Comparison of ENCODE assay signal across 8 mouse cellular contexts in the genomic region with DNA sequence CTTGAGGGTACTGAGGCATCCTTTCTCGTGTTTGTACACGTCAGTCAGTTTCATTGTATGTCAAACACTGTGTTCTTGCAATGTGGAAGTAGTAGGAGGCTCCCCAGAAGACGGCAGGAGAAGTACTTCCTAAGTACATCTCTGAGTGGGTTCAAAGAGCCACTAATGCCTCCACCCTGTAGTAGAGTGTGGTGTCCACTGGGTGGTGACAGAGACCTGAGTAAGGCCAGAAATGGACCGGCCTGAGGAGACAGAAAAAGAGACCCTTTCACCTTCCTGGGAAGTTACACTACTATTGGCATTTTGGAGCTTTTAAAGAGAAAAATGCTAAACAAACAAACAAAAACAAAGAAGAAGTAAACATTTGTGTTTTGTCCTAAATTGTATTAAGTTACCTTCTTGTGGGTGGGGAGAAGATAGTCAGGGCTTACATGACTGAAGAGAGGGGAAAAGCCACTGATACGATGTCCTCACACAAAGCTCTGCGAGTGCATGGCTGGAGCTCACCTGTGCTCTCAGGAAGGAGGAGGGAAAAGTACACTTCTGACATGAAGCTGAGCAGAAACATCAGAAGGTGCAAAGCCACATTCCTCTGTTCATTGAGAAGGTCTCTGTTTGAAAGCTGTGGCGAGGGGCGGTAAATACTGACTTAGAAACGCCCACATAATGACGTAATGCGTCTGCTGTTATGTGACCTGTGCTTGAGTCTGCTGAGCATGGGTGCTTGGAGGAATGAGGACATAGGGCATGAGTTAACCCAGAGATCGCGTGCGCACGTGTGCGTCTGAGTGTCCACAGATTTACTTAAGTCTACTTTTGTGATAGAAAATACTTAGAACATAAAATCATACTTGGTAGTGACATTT.
DNase-seq lines count a peak whose midpoint lies in the region; ATAC-seq and TF ChIP-seq lines count a peak whose summit lies in the region.

No protein-coding gene starts in this region.

- H3K27ac ChIP-seq in heart, postnatal 0 days (ENCODE audit: low read depth): no peak overlapping the region
- no peak overlapping the region for H3K27ac ChIP-seq in lung, postnatal 0 days (ENCODE audit: low read length)

- no peak overlapping the region for H3K4me2 ChIP-seq in heart, postnatal 0 days (ENCODE audit: low read depth, low read length)
- H3K4me2 ChIP-seq in lung, postnatal 0 days (replicated peaks; ENCODE audit: low read depth, low read length): no peak overlapping the region

- H3K4me1 ChIP-seq in heart, postnatal 0 days (ENCODE audit: control insufficient read depth, insufficient read depth): no peaks in the 10 kb centered on the region
- no peaks in the 10 kb centered on the region for H3K4me1 ChIP-seq in lung, postnatal 0 days (ENCODE audit: insufficient read depth, low read depth, low read length)

- peaks cover 48% of the 10 kb centered on the region for H3K36me3 ChIP-seq in heart, postnatal 0 days (replicated peaks; ENCODE audit: control insufficient read depth, insufficient read depth, low read length)
- H3K36me3 ChIP-seq in lung, postnatal 0 days (ENCODE audit: insufficient read depth, low read length): peaks cover 16% of the 10 kb centered on the region

- no peak overlapping the region for H3K4me3 ChIP-seq in heart, postnatal 0 days (ENCODE audit: low read depth, low read length)
- H3K4me3 ChIP-seq in lung, postnatal 0 days (ENCODE audit: low read depth, low read length): no peak overlapping the region

- no peak overlapping the region for H3K9ac ChIP-seq in heart, postnatal 0 days (replicated peaks; ENCODE audit: low read depth, low read length)
- no peak overlapping the region for H3K9ac ChIP-seq in lung, postnatal 0 days (replicated peaks; ENCODE audit: low read depth)

- H3K27me3 ChIP-seq in heart, postnatal 0 days (ENCODE audit: control insufficient read depth, insufficient read depth, low read length): no peaks in the 10 kb centered on the region
- H3K27me3 ChIP-seq in lung, postnatal 0 days (replicated peaks; ENCODE audit: insufficient read depth, low read length): no peaks in the 10 kb centered on the region

- no peaks in the 10 kb centered on the region for H3K9me3 ChIP-seq in heart, postnatal 0 days (replicated peaks; ENCODE audit: control insufficient read depth, low read length)
- H3K9me3 ChIP-seq in lung, postnatal 0 days (ENCODE audit: low read length): no peaks in the 10 kb centered on the region

- DNase-seq in CD4-positive, CD25-positive, alpha-beta regulatory T cell, adult 2 months (ENCODE audit: low read depth, low spot score): peak; percentile 33
- DNase-seq in NIH3T3 (ENCODE audit: low read depth): peak; percentile 70
- DNase-seq in embryo, embryonic 10.5 days (ENCODE audit: low spot score): peak; percentile 73
- peak; percentile 78 for DNase-seq in heart, postnatal 0 days (ENCODE audit: low spot score)
- DNase-seq in layer of hippocampus, postnatal 10 days (ENCODE audit: low spot score in 2 of 2): peak; percentile 73 to 77
- peak; percentile 87 for DNase-seq in lung, postnatal 0 days (ENCODE audit: low spot score)
- DNase-seq in retina, postnatal 7 days (ENCODE audit: low read depth, low spot score): peak; percentile 36

- peak; percentile 94 for TF ChIP-seq CTCF in heart, postnatal 0 days (IDR thresholded peaks at IDR 0.05; ENCODE audit: low read depth)
- TF ChIP-seq CTCF in lung, postnatal 0 days (IDR thresholded peaks at IDR 0.05): peak; percentile 93

- WGBS in heart, postnatal 0 days: 74% methylated on average over 16 of the region's 16 CpGs
- WGBS in lung, postnatal 0 days: 58% methylated on average over 16 of the region's 16 CpGs

- ATAC-seq in CD4-positive, CD25-positive, alpha-beta regulatory T cell, adult 4 months: no peak
- no peak for ATAC-seq in heart, postnatal 0 days (ENCODE audit: insufficient read depth, low read depth)
- ATAC-seq in lung, postnatal 0 days: peak; percentile 93

- no peak for TF ChIP-seq EP300 in heart, postnatal 0 days (IDR thresholded peaks at IDR 0.05; ENCODE audit: low read depth)
- TF ChIP-seq EP300 in lung, postnatal 0 days (IDR thresholded peaks at IDR 0.05): no peak

Comparison
In these comparisons a context has a peak if more than half of its experiments do, and no peak if none do; other contexts are left out.
1. DNase-seq: peak in every context shown above with its lines; median percentile 87 in lung, postnatal 0 days; 78 in heart, postnatal 0 days; 75 in layer of hippocampus, postnatal 10 days; 73 in embryo, embryonic 10.5 days; 70 in NIH3T3; 36 in retina, postnatal 7 days; 33 in CD4-positive, CD25-positive, alpha-beta regulatory T cell, adult 2 months.